Mouse (Mus musculus) mouse trophoblast stem cell (cell line): ENCODE measurements around the gene Mex3d.

Experiments
- in situ Hi-C, 2 experiments: fragments of 300-500 bp; cut with MseI, MboI; formaldehyde crosslinking; loops; 2 replicates in 1 of 2; 3 replicates in 1 of 2; pipeline ENCODE4 v1.15.1; 2025

The Mex3d gene

DNA sequence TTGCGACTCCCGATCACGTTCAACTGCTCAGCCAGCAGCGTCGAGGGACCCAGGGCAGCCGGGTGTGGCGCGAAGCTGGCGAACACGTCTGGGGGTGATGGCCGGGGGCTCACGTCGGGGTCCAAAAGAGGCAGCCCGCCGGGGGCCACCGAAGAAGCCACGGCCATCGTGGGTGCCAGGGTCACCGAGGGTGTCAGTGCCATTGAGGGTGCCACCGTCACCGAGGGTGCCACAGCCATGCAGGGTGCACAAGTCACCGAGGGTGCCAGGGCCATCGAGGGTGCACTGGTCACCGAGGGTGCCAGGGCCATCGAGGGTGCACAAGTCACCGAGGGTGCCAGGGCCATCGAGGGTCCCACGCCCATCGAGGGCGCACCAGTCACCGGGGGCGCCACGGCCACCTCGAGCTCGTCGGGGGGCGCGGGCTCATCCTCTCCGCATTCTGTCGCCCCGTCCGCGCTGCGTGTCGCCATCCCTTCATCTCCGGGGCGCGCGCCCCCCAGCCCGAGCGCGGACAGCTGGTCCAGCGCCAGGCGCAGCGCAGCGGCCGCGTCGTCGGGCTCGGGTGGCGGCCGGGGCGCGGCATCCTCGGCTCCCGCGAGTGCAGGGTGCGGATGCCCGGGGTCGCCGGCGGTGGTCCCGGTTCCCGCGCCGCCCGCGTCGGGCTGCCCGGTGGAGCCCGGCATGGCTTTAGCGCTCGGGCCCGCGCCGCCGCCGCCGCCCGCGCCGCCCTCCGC is 556 bp downstream of the Mex3d start:
- in situ Hi-C loops: no loop called here

DNA sequence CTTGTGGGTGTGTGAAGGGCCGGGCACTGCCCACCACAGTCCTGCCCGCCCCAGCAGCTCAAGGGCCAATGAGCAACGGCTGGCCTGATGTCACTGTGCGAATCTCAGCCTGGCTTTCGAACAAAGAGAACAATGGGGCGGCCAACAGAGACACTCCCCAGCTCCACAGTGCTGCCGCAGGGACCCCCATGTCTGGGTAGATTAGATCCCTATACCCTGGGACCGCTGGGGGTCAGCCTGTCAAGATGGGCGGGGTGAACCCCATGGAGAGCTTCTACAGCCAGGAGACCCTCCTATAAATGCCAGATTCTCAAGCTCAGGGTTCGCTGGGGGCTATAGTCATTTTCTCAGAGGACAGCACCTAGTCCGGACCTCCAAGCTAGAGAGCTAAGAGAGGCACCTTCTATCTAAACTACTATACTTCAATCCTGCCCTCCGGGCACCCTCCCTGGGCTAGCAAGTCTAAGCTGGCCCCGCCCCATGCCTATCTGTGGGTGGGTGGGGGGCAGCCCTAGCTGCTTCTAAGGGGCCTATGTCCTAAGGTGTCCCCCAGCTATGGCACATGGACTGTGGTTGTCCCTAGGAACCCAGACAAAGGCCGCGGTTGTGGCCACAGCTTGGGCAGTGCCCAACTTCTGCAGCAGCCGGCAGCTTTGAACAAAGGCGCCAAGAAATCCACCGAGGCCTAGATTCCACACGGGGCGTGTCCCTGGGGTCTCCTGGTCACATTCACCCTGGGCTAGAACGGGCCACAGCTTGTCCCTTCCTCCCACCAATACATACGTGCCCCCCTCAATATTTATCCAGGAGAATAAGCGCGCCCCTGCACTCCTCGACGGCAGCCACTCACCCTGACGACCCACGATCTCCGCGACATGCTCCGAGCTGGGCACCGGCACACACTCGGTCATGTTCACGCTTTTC is 1.4 kb downstream of the Mex3d start:
- in situ Hi-C loops: no loop called here

DNA sequence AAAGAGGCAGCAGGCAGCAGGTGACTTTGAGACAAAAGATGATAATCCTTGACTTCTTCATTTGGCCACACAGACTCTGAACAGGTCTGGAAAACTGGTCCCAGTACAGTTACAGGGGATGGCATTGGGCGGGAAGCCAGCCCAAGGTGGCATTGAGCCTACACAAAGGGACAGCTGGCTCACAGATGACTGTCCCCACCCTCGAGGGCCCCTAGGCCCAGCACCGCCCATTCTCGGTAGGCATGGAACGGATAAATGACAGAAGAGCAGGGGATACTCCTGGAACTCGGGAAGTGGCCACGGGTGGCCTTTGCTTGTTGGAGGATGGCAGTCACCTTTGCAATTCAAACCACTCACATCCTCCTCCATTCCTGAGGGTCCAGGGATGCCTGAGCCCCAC is 2.1 kb downstream of the Mex3d start:
- in situ Hi-C loops: no loop called here

DNA sequence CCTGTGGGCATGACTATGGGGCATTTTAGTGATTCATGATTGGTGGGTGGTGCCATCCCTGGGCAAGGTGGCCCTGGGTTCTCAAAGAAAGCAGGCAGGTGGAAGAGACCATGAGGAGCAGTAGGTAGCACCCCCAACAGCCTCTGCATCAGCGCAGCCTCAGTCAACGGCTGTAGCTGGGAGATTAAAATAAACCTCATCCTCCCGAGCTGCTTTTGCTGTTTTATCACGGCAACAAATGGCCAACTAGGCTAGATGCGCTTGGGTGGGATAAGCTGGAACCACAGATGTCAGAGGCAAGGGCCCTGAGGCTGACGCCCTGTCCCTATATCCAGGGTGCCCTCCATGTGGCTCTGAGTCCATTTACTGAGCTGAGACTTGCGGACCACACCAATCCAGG is 2.8 kb downstream of the Mex3d start:
- in situ Hi-C loops: no loop called here

DNA sequence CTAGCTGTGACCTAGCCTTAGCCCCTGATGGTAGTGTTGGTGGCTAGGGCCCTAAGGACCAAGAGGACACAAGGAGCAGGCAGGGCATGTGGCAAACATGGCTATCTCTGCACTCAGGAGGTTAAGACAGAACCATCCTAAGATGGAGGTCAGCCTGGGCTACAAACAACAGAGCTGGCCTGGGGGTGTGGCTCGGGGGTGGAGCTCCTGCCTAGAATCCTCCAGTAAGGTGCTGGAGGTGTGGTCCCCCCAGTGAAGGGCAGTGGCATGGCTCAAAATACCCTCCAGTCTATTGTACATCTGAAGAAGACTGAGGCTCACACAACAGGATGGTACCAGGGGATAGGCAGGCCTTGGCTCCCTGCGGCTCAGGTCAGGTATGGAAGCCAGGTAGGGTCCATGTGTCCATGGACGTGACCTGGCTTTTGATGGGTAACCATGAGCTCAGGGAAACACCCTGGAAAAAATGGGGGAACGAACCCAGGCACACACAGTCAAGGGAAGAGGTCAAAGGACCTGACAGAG is 3.3 kb downstream of the Mex3d start:
- in situ Hi-C loops: no loop called here

DNA sequence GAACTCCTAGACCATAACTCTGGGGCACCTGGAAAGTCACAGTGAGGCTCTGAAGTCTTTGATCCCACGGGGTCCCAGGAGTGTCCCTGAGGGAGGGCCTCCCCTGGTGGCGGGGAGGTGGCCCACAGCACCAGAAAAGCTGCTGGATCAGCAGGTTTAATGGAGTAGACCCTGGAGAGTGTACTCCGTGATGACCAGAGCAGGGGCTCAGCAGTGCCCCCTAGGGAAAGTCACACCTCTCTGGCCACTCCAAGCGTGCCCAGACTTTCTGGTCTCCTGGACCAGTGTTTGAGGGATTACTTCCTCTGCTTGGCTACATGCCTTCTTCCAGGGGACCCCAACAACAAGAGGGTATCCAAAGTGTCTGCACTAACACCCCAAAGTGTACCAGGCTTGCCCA is 4.0 kb downstream of the Mex3d start:
- in situ Hi-C loops: no loop called here

DNA sequence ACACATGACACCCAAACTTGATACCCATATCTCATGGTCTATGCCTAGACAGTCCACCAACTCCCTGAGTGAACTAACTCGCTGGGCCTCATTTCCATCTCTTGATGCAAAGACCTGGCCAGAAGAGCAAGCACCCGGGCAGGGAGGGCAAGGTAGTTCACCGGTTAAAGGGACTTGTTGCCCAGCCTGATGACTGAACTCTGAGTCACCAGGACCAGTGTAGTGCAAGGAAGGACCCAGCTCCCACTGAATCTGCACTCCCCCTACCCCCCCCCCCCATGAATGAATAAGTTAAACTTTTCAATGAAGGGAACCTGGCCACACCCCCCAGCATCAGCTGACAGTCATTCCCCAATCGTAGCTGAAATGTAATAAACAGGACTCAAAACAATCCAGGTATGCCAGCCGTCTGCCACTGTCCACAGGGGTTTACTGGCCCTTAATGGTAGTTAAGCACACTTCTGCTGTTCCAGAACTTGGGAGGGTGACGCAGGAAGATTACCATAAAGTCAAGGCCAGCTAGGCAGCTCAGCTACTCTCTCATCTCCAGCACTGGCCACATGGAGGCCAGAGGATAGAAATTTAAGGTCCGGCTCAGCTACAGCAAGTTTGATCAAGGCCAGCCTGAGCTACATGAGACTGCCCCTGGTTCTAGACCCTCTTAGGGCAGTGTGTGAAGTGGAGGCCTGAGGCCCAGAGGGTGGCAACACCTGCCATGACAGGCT is 4.7 kb downstream of the Mex3d start:
- in situ Hi-C loops: no loop called here

DNA sequence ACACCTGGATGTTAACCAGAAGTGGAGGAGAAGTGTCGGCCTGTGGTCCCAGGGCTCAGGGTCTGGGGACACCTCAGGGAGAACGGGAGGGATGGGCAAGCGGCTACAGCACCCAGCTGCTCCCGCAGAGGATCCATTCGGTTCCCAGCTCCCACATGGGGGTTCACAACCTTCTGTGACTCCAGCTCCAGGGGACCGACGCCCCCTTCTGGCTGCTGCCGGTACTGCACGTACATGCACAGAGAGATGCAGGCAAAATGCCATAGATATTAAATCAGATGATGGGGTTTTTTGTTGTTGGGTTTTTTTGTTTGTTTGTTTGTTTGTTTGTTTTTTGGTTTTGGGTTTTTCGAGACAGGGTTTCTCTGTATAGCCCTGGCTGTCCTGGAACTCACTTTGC is 9.7 kb downstream of the Mex3d start:
- in situ Hi-C loops: no loop called here

DNA sequence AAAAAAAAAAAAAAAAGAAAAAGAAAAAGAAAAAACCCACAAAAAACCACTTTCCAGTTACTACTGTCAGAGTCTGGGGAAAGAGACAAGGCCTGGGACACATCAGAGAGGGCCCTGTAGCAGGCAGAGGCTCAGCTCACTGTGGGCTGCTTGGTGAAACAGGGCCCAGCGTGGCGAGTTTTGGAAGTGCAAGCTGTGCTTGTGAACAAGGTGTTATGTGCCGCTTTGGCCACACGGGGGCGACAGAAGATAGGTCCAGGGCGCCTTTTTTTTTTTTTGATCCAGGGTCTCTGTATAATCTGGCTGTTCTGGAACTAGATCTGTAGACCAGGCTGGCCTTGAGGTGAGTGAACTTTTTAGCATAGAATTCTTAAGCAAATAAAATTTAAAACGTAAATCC is 11.3 kb downstream of the Mex3d start:
- in situ Hi-C loops: no loop called here

DNA sequence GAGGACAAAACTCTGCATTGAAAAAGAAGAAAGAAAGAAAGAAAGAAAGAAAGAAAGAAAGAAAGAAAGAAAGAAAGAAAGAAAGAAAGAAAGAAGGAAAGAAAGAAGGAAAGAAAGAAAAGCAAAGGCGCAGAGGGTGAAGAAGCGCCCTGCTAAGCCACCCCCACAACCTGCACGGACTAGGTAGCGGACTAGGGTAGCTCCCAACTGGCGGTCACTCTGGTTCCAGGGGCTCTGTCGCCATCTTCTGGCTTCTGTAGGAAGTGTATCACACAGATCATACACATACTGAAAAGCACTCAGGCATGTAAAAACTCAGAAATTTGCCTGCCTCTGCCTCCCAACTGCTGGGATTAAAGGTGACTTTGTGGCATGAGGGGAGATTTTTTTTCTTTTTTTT is 13.4 kb downstream of the Mex3d start:
- in situ Hi-C loops: no loop called here

DNA sequence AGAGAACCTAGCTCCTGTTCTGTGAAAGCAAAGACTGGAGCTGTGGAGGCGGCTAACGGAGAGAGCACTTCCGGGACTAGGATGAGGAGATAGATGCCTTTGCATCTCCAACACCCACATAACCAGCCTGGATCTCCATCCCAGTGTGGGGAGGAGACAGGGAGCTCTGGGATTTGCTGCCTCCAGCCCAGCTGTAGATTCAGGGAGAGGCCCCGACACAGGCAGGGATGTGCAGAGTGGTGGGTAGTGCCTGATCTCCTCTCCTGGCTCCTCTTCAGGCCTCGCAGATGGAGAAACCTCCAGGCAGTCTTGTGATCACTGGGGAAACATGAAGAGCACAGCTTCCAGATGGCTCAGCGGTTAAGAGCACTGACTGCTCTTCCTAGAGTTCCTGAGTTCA is 14.8 kb downstream of the Mex3d start:
- in situ Hi-C loops: no loop called here

DNA sequence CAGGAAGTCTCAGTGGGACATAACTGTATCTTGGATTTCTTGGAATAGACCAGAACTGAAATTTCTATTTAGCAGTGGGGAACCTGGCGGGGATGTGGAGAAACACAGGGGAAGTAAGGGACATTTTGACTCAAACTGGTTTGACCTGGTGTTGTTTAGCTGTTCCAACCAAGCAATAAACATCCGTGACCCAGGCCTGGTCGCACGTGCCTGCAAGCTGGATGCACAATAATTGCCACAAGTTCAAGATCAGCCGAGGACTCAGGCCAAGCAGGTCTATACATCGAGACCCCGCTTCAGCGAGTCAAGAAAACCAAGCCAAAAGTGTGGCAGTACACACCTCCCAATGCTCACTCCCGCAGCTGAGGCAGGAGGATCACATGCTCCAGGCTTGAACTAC is 15.5 kb downstream of the Mex3d start:
- in situ Hi-C loops: no loop called here

DNA sequence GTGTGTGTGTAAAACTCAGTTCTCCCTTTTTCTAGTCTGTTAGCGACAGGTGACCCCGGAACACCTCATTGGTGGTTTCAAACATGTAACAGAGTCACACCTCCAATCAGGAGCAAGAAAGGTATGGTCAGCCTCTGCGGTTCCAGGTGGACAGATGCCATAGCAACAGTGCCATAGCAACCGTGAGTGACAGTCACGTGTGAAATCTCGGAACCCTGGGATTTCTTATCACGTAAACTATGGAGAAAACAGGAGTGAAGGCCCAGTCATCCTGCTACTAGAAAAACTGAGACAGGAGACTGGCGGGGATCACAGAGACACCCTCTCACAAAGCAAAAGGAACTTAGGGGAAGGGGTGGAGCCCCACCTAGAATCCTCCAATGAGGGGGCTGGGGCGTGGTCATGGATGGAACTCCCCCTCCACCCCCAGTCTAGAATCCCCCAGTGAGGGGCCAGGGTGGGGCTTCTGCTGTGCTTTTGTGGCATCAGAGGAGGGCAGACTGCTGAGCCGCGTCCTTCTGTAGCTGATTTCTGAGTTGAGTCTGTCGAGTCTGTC is 16.0 kb downstream of the Mex3d start:
- in situ Hi-C loops: no loop called here

DNA sequence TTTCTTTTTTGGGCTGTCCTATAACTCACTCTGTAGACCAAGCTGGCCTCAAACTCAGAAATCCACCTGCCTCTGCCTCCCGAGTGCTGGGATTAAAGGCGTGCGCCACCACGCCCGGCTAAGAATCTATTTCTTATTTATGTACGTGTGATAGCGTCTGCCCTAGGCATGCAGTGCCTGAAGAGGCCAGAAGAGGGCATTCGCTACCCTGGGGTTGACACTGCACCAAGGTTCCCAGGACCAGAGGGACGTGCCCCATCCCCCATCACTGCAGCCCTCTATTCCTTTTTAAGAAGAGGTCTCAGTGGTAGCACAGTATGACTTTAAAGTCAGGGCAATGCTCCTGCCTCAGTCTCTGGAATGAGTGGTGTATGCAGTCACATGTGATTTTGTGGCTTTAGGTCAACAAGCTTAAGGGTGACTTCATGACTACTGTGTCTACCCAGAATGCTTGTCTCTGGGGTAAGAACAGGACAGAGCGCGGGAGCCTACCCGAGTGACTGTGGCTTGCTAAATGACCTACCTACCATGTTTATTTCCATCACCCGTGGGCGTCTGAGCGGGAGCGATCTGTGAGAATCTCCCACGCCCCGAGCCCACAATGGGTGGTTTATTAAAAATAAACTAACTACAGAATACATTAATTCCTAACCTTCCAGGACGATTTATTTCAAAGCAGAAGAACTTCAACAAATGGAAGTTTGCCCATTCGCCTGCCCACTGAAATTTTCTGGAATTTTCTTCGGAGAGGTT is 17.3 kb downstream of the Mex3d start:
- in situ Hi-C loops: no loop called here

DNA sequence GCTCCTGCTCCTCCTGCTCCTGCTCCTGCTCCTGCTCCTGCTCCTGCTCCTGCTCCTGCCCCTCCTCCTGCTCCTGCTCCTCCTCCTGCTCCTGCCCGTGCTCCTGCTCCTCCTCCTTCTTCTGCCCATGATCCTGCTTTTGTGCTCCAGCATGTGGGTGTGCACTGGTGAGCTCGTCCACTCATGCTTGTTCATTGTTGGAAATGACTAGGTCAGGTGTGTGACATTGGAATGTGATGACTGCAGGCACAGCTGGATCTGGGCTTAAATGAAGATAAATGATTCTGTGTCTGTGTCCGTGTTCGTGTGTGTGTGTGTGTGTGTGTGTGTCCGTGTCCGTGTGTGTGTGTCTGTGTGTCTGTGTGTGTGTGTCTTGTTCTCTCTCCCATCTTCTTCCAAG is 19.1 kb downstream of the Mex3d start:
- in situ Hi-C loops: no loop called here

DNA sequence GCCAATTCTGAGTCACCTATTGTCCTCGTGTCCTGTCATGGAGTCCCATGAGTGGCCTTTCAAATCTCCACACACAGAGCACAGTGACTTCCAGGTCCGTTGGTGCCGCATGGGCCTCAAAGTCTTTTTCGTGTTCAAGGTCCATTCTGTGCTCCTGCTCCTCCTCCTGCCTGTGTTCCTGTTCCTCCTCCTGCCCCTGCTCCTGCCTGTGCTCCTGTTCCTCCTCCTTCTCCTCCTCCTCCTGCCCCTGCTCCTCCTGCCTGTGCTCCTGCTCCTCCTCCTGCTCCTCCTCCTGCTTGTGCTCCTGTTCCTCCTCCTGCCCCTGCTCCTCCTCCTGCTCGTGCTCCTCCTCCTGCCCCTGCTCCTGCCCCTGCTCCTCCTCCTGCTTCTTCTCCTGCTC is 19.5 kb downstream of the Mex3d start:
- in situ Hi-C loops: no loop called here

DNA sequence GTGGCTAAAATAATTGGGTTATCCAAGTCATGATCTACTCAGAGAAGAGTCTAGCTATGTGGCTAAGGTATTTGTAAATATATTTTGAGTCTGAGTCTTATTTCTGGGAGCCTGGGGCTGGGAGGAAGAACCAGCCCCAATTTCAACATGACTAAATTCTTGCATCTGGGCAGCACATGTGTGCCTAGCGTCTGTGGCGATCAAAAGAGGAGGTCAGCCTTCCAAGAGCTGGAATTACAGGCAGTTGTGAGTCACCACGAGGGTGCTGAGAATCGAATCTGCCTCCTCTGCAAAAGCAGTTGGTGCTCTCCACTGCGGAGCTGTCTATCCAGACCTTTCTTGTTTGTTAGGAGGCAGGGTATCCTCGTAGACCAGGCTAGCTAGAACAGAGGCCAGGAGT is 21.7 kb downstream of the Mex3d start:
- in situ Hi-C loops: no loop called here

DNA sequence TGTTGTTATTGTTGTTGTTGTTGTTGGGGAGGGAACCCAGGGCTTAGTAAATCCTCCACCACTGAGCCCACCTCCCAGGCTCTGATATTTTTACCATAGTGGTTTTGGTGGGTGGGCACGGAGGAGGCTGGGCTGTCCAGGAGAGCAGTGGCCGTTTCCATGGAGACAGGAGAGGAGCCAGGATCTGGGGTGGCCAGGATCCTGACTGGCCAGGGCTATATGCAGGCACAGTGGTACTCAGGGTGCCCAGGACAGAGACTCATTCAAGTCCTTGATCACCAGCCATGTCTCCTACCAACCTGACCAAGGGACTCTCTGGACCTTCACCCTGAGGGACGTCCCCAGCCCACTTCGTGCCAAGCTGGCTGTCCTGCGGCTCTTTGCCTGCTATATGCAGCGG is 23.7 kb downstream of the Mex3d start:
- in situ Hi-C loops: no loop called here

DNA sequence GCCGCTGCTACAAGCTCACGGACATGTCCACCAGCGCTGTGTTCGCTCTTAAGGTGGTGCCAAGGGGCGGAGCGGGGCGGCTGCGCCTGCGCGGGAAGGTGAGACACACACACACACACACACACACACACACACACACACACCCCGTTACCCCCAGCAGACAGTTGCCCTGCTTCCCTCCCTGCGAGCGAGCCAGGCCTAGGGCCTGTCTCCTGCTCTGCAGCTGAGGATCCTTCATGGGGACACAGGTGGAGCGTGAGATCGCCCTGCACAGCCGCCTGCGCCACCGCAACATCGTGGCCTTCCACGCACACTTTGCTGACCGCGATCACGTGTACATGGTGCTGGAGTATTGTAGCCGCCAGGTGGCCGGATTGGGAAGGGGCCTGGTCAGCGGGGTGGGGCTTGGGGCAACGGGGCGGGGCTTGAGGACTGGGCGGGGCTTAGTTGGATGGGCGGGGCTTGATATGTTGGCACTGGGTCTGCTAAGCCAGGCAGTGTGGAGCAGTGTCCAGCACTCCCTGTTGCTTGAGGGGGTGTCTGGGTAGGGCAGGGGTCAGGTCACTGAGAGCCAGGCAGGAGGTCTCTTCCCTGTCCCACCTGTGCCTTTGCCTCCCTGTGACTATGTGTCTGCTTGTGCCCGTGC is 29.3 kb downstream of the Mex3d start:
- in situ Hi-C loops: no loop called here

DNA sequence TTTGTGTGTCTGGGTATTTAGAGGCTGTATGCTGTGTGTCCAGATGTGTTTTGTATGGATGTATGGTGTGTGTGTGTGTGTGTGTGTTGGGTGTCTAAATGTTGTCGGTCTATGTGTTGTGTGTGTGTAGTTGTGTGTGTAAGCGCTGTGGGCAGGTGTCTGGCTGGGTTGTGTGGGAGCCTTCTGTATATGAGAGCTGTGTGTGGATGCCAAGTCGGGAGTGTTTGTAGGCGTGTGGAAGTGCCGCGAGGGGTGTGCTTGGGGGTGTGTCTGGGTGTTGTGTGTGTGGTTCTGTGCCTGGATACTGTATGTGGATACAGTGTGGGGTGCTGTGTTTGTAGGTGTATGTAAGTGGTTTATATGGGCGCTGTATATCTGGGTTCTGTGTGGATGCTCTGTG is 30.1 kb downstream of the Mex3d start:
- in situ Hi-C loops: no loop called here

DNA sequence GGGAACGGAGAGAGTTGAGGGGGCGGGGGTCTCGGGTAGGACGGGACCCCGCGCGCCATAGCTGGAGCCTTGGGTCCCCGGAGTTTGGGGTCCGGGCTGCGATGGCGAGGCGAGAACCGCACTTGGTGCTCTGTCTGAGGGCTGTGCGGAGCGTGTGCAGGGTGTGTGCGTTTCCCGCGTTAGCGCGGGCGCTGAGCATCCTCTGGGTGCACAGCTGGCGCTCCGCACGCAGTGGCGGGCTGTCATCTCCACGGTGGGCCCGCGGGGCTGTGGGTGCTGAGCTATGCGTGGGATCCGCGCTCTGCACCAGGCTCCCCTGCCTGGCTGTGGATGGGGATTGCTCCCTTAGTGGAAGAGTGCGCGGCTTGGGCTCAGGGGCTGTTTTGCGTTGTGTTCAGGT is 30.7 kb downstream of the Mex3d start:
- in situ Hi-C loops: no loop called here
